Mouse (Mus musculus): ENCODE data around the gene Slc7a6os. TPM values are rescaled to one million over a fixed set of nuclear protein-coding genes. Genes with fewer than 3 reads are reported as not detected.

Slc7a6os gene
- 10 to 100 TPM; 56.7 to 59.6 TPM for polyA plus RNA-seq (2017; shearing (Covaris generic))

GRCm38 (mm10) chr8:106210821-106211345, at the start of gene Slc7a6os, which contains the start of gene Prmt7:
TSS of gene Slc7a6os (minus strand) at chr8:106210935.
TSS of gene Prmt7 (plus strand) at chr8:106210936.

DNA sequence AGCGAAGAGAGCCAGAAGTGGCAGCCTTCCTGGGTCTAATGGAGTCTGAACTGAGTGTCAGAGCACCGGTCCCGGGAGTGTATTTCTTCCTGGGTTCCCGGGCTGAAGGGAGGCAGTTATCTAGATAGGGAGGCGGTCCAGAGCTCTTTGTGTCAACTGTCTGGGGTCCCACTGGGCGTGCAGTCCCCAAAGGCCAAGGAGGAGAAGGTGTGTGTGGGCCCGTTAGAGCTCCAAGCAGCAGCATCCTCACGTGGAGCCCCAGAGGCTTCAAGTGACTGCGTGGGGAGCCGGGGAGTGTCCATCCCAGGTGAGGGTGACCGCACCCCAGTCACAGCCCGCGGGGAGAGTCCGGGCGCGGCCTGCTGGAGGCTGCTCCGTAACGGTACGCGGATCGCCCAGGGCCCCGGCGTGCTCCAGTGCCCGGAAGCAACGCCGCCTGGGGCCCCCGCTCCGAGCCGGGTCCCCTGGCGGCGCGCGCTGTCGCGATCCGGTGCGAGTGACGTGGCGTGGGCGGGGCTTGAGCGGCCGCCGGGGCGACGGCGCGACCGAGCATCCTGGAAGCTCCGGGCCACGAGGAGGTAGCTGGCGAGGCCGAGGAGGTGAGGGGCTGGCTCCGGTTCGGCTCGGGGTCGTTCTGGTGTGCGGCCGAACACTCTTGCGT, 42.2 kb downstream of the Slc7a6os start, which contains the start of gene Slc7a6:
Gene Slc7a6 (plus strand): TSS at position 502 of the 661 bp plus-strand sequence.

Other genes starting within 250 kb of the Slc7a6os start
- gene Slc12a4, start 244.8 kb downstream of the Slc7a6os start, polyA plus RNA-seq (2017; shearing (Covaris generic)): 10 to 100 TPM; 12.8 to 16.4 TPM
- gene Dpep3, start 231.5 kb downstream of the Slc7a6os start, polyA plus RNA-seq (2017; shearing (Covaris generic)): not detected
- gene Dus2, start 219.6 kb downstream of the Slc7a6os start, polyA plus RNA-seq (2017; shearing (Covaris generic)): 10 to 100 TPM; 22.9 to 25.6 TPM
- under 1 TPM; 0.16 to 0.33 TPM for gene Dpep2nb, start 205.0 kb downstream of the Slc7a6os start, polyA plus RNA-seq (2017; shearing (Covaris generic))
- gene Ddx28, start 199.1 kb downstream of the Slc7a6os start, polyA plus RNA-seq (2017; shearing (Covaris generic)): 10 to 100 TPM; 16.9 to 18.8 TPM
- gene Nfatc3, start 152.1 kb downstream of the Slc7a6os start, polyA plus RNA-seq (2017; shearing (Covaris generic)): 100 to 1,000 TPM; 130 to 146 TPM
- gene Esrp2, start 74.0 kb downstream of the Slc7a6os start, polyA plus RNA-seq (2017; shearing (Covaris generic)): 1 to 10 TPM in 1 of 2 experiments, under 1 TPM in 1; 0.47 to 1.6 TPM
- gene Pla2g15, start 60.5 kb downstream of the Slc7a6os start, polyA plus RNA-seq (2017; shearing (Covaris generic)): 10 to 100 TPM in 1 of 2 experiments, 1 to 10 TPM in 1; 8.3 to 11.1 TPM
- 10 to 100 TPM; 24.6 to 40.9 TPM for gene Slc7a6, start 42.1 kb downstream of the Slc7a6os start, polyA plus RNA-seq (2017; shearing (Covaris generic))
- 10 to 100 TPM; 31.5 to 34.6 TPM for gene Prmt7, start within 50 bp of the Slc7a6os start, polyA plus RNA-seq (2017; shearing (Covaris generic))
- gene Smpd3, start 127.1 kb upstream of the Slc7a6os start, polyA plus RNA-seq (2017; shearing (Covaris generic)): under 1 TPM in 1 of 2 experiments, not detected in 1; 0.08 TPM
- 1 to 10 TPM; 3.5 to 7.0 TPM for gene Zfp90, start 204.4 kb upstream of the Slc7a6os start, polyA plus RNA-seq (2017; shearing (Covaris generic))

Measured in activated CD4-positive, CD25-positive, alpha-beta regulatory T cell (primary cell).